Mouse (Mus musculus) fibroblast of lung, adult 2 months (primary cell): ENCODE data around the gene Ap3s2.

Source experiments
- DNase-seq: peaks from one replicate; pipeline ENCODE4 v3.0.0-alpha.2; 2011; ENCODE audit warnings: low read depth

Ap3s2 gene

GRCm38 (mm10) chr7:79888603-79889002, 31.8 kb downstream of the Ap3s2 start:
- no peak for DNase-seq

GRCm38 (mm10) chr7:79883613-79884334, 36.7 kb downstream of the Ap3s2 start:
- no peak for DNase-seq

GRCm38 (mm10) chr7:79881901-79882300, 38.5 kb downstream of the Ap3s2 start:
- DNase-seq, result no peak

GRCm38 (mm10) chr7:79880998-79881397, 39.5 kb downstream of the Ap3s2 start:
- DNase-seq, result peak; percentile 98

GRCm38 (mm10) chr7:79880033-79880432, 40.4 kb downstream of the Ap3s2 start:
- DNase-seq, result no peak

GRCm38 (mm10) chr7:79878455-79879025, 41.9 kb downstream of the Ap3s2 start:
- DNase-seq, result no peak

- no peak for DNase-seq
Measured at GRCm38 (mm10) chr7:79873407-79873806, 47.0 kb downstream of the Ap3s2 start.

- DNase-seq, result no peak
Measured at GRCm38 (mm10) chr7:79871797-79872345, 48.6 kb downstream of the Ap3s2 start.

- no peak for DNase-seq
Measured at GRCm38 (mm10) chr7:79869072-79869719, 51.3 kb downstream of the Ap3s2 start.

- DNase-seq, result no peak
Measured at GRCm38 (mm10) chr7:79868475-79868874, 52.0 kb downstream of the Ap3s2 start.

GRCm38 (mm10) chr7:79867861-79868260, 52.6 kb downstream of the Ap3s2 start:
- DNase-seq, result no peak

- no peak for DNase-seq
Measured at GRCm38 (mm10) chr7:79866294-79867000, 54.0 kb downstream of the Ap3s2 start.

- no peak for DNase-seq
Measured at GRCm38 (mm10) chr7:79861794-79862193, 58.7 kb downstream of the Ap3s2 start.

- no peak for DNase-seq
Measured at GRCm38 (mm10) chr7:79860811-79861210, 59.6 kb downstream of the Ap3s2 start, which contains the start of gene Anpep. TSS of gene Anpep (minus strand) at chr7:79861059.

- peak; percentile 30 for DNase-seq
Measured at GRCm38 (mm10) chr7:79858956-79859630, 61.4 kb downstream of the Ap3s2 start.

GRCm38 (mm10) chr7:79858202-79858934, 62.1 kb downstream of the Ap3s2 start:
- no peak for DNase-seq

- DNase-seq, result no peak
Measured at GRCm38 (mm10) chr7:79856305-79856704, 64.1 kb downstream of the Ap3s2 start.

GRCm38 (mm10) chr7:79847456-79848451, 72.7 kb downstream of the Ap3s2 start:
- DNase-seq, result no peak

- no peak for DNase-seq
Measured at GRCm38 (mm10) chr7:79846342-79846741, 74.1 kb downstream of the Ap3s2 start.
